Mouse (Mus musculus): ENCODE results near the gene Slc25a38. TPM values are rescaled to one million over a fixed set of nuclear protein-coding genes. Genes with fewer than 3 reads are reported as not detected.

Gene Slc25a38
- 271 and 362 TPM in 2 replicates for total RNA-seq (2015; ENCODE audit: low replicate concordance)
- 322 and 446 TPM in 2 replicates for total RNA-seq (2017; ENCODE audit: low replicate concordance)

GRCm38 (mm10) chr9:120110211-120111018 is at the start of gene Slc25a38:
Gene Slc25a38 (plus strand): TSS chr9:120110374.
- ATAC-seq (replicated peaks; ENCODE audit: low FRiP score, poor library complexity, severe bottlenecking), result peak; percentile 80

GRCm38 (mm10) chr9:120064317-120064716 is 45.9 kb upstream of the Slc25a38 start:
- ATAC-seq (replicated peaks; ENCODE audit: low FRiP score, poor library complexity, severe bottlenecking), result no peak

- no peak for ATAC-seq (replicated peaks; ENCODE audit: low FRiP score, poor library complexity, severe bottlenecking)
Observed at GRCm38 (mm10) chr9:120067609-120068008, 42.6 kb upstream of the Slc25a38 start.

GRCm38 (mm10) chr9:120068047-120068446 is 42.1 kb upstream of the Slc25a38 start:
- ATAC-seq (replicated peaks; ENCODE audit: low FRiP score, poor library complexity, severe bottlenecking), result no peak

- ATAC-seq (replicated peaks; ENCODE audit: low FRiP score, poor library complexity, severe bottlenecking), result no peak
Observed at GRCm38 (mm10) chr9:120069779-120070178, 40.4 kb upstream of the Slc25a38 start, which contains the start of gene Cx3cr1. Gene Cx3cr1 (minus strand): TSS chr9:120069879.

- no peak for ATAC-seq (replicated peaks; ENCODE audit: low FRiP score, poor library complexity, severe bottlenecking)
Observed at GRCm38 (mm10) chr9:120071251-120071650, 38.9 kb upstream of the Slc25a38 start.

GRCm38 (mm10) chr9:120073169-120073568 is 37.0 kb upstream of the Slc25a38 start:
- peak; percentile 70 for ATAC-seq (replicated peaks; ENCODE audit: low FRiP score, poor library complexity, severe bottlenecking)

- ATAC-seq (replicated peaks; ENCODE audit: low FRiP score, poor library complexity, severe bottlenecking), result no peak
Observed at GRCm38 (mm10) chr9:120074516-120074915, 35.7 kb upstream of the Slc25a38 start.

GRCm38 (mm10) chr9:120078241-120078640 is 31.9 kb upstream of the Slc25a38 start:
- no peak for ATAC-seq (replicated peaks; ENCODE audit: low FRiP score, poor library complexity, severe bottlenecking)

- ATAC-seq (replicated peaks; ENCODE audit: low FRiP score, poor library complexity, severe bottlenecking), result no peak
Observed at GRCm38 (mm10) chr9:120079901-120080300, 30.3 kb upstream of the Slc25a38 start.

- no peak for ATAC-seq (replicated peaks; ENCODE audit: low FRiP score, poor library complexity, severe bottlenecking)
Observed at GRCm38 (mm10) chr9:120080546-120081108, 29.5 kb upstream of the Slc25a38 start.

GRCm38 (mm10) chr9:120081247-120081646 is 28.9 kb upstream of the Slc25a38 start:
- no peak for ATAC-seq (replicated peaks; ENCODE audit: low FRiP score, poor library complexity, severe bottlenecking)

GRCm38 (mm10) chr9:120081967-120082366 is 28.2 kb upstream of the Slc25a38 start:
- no peak for ATAC-seq (replicated peaks; ENCODE audit: low FRiP score, poor library complexity, severe bottlenecking)

- no peak for ATAC-seq (replicated peaks; ENCODE audit: low FRiP score, poor library complexity, severe bottlenecking)
Observed at GRCm38 (mm10) chr9:120082691-120083090, 27.5 kb upstream of the Slc25a38 start.

GRCm38 (mm10) chr9:120083158-120083894 is 26.8 kb upstream of the Slc25a38 start:
- no peak for ATAC-seq (replicated peaks; ENCODE audit: low FRiP score, poor library complexity, severe bottlenecking)

GRCm38 (mm10) chr9:120084406-120084805 is 25.8 kb upstream of the Slc25a38 start:
- ATAC-seq (replicated peaks; ENCODE audit: low FRiP score, poor library complexity, severe bottlenecking), result no peak

- no peak for ATAC-seq (replicated peaks; ENCODE audit: low FRiP score, poor library complexity, severe bottlenecking)
Observed at GRCm38 (mm10) chr9:120089125-120089524, 21.0 kb upstream of the Slc25a38 start.

- ATAC-seq (replicated peaks; ENCODE audit: low FRiP score, poor library complexity, severe bottlenecking), result no peak
Observed at GRCm38 (mm10) chr9:120091086-120091485, 19.1 kb upstream of the Slc25a38 start.

GRCm38 (mm10) chr9:120091696-120092238 is 18.4 kb upstream of the Slc25a38 start, which contains the start of gene Ccr8:
Gene Ccr8 (plus strand): TSS chr9:120092114.
- no peak for ATAC-seq (replicated peaks; ENCODE audit: low FRiP score, poor library complexity, severe bottlenecking)

- ATAC-seq (replicated peaks; ENCODE audit: low FRiP score, poor library complexity, severe bottlenecking), result no peak
Observed at GRCm38 (mm10) chr9:120093701-120094100, 16.5 kb upstream of the Slc25a38 start.
